Mouse (Mus musculus) bone marrow, adult 2 months (tissue): ENCODE data around the gene Tbc1d12.

Experiments
- CTCF ChIP-seq: fragments of 200-500 bp; IDR thresholded peaks from 2 replicates; pipeline ENCODE4 v1.5.1; 2011; ENCODE audit warnings: low read length, control low read depth; ENCODE audit not compliant: control insufficient read depth, insufficient read depth
- POLR2A ChIP-seq: fragments of 200-500 bp; IDR thresholded peaks from 2 replicates; pipeline ENCODE4 v1.6.1; 2011; ENCODE audit warnings: low read depth, mild to moderate bottlenecking, control low read depth, low read length, borderline replicate concordance; ENCODE audit not compliant: control insufficient read depth

GRCm38 (mm10) chr19:38844817-38845216 is 8.4 kb downstream of the Tbc1d12 start:
- no peak for TF ChIP-seq CTCF
- TF ChIP-seq POLR2A = no peak
